Mouse (Mus musculus) layer of hippocampus, postnatal 14 days (tissue): ENCODE data around the gene Rcbtb1. TPM values are rescaled to one million over a fixed set of nuclear protein-coding genes. Genes with fewer than 3 reads are reported as not detected.
"Not testable (repeated sequence)": the region's sequence is repeated elsewhere in the genome, so short reads cannot be mapped to it uniquely, and the experiment has no call there.

Experiments used
- DNase-seq, 2 experiments: peaks; one replicate each; pipeline ENCODE4 v3.0.0; 2021 to 2022; ENCODE audit warnings: low spot score in 2 of 2, mixed read lengths in 1 of 2
- long read RNA-seq, 2 experiments: library from polyadenylated mRNA; stranded (forward); transcript quantifications; one replicate each; pipeline ENCODE4 v2.0.0; 2021
- total RNA-seq, 2 experiments: library from RNA; stranded (reverse); gene quantifications; 2 replicates each; pipeline ENCODE4 v1.2.3; 2021

Rcbtb1 gene
- 10 to 100 TPM; 31.7 to 33.5 TPM for total RNA-seq
- long read RNA-seq, experiment 1, transcript Rcbtb1-202 (12 exons, 3,903 nt), result major isoform, 14 of 23 reads
- long read RNA-seq, experiment 1, partial matches to known transcripts, result 3 of 23 reads
- long read RNA-seq, experiment 1, other reads (novel, unspliced or antisense), result 6 of 23 reads
- long read RNA-seq, experiment 2, transcript Rcbtb1-202 (12 exons, 3,903 nt), result major isoform, 19 of 32 reads
- long read RNA-seq, experiment 2, partial matches to known transcripts, result 2 of 32 reads
- long read RNA-seq, experiment 2, other reads (novel, unspliced or antisense), result 10 of 32 reads

GRCm38 (mm10) chr14:59200711-59201603 lies at the start of gene Rcbtb1:
Gene Rcbtb1 (plus strand): TSS chr14:59201209.
- peak; percentile 90 to 92 for DNase-seq

DNA sequence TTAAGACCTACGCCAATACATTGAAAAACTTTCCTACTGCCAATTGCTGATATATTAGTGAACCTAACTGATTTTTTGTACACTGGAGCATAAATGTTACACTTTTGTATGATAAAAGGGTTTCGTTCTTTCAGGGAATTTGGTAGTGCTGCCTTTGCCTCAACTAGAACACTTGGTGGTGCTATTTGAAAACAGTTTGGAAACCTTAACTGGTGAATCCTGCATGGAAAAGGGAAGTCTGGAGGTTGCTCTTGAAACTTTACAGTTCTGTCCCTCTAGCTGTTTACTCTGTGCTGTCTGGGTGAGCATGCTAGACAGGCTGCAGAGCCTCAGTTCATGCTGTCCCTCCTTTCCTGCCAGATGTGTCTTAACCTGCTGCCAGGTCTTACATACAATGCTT lies 45.4 kb upstream of the Rcbtb1 start:
- peak in 1 of 2 experiments; percentile 26 for DNase-seq

DNA sequence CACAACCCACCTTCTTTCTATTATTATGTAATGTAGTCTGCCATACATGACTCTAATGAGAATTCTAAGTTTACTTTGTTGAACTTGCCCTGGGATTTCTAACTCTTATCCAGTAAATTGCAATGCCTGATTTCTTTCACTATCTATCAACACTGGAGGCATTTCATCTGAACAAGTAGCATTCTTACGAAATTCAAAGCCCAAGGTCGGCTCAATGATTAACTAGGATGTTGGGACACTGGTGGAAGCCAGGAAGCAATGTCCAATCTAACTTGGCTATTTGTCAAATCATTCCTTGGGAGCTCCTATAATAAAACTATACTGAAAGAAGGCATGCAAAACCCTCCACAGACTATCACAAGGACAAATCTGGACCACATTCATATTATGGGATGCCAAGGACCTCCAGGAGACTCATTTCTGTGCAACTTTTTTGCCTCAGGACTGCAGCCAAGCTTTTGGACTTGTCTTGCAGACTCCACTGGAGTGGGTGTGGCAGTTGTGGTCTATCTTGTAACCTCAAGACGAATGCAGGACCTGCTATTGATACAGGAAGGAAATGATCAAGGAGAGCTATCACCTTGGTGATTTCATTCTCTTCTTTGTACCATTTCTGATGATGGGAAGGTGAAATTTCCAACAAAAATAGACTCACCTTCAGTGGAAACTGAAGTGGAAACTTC lies 43.9 kb upstream of the Rcbtb1 start:
- no peak for DNase-seq

GRCm38 (mm10) chr14:59178649-59179048 lies 22.4 kb upstream of the Rcbtb1 start, which contains the start of gene Gm5142:
Gene Gm5142 (minus strand): TSS chr14:59178749.
- no peak for DNase-seq

- no peak for DNase-seq
Observed at GRCm38 (mm10) chr14:59182732-59183131, 18.3 kb upstream of the Rcbtb1 start.

DNA sequence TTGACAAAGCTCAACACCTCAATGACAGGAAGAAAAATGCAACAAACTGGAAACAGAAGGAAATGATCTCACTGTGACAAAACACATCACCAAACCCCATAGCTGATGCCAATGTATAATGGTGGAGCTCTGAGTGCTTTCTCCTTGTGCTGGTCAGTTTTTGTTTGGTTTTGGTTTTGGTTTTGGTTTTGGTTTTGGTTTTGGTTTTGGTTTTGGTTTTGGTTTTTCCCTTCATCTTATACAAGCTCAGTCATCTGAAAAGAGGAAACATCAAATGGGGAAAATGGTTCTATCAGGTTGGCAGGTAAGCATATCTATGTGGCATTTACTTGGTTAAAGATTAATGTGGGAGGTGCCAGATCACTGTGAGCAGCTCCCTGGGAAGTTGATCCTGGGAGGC lies 15.5 kb upstream of the Rcbtb1 start:
- DNase-seq, result no peak

DNA sequence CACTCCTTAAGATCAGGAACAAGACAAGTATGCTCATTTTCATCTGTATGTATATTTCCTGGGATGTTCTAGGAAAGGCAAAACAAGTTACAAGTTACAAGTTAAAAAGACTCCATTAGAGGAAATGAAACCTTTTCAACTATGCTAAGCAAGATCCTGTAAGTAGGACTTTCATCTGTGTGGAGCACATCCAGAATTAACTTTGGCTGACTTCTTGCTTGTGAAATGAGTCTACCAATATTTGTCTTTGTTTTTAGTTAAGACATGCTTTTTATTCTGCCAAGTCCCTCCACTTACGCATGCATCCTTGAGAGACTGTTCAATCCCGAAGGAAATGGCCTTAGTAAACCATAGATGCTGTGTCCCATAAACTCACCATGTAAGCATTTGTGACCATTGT lies 14.9 kb upstream of the Rcbtb1 start:
- DNase-seq, result no peak

DNA sequence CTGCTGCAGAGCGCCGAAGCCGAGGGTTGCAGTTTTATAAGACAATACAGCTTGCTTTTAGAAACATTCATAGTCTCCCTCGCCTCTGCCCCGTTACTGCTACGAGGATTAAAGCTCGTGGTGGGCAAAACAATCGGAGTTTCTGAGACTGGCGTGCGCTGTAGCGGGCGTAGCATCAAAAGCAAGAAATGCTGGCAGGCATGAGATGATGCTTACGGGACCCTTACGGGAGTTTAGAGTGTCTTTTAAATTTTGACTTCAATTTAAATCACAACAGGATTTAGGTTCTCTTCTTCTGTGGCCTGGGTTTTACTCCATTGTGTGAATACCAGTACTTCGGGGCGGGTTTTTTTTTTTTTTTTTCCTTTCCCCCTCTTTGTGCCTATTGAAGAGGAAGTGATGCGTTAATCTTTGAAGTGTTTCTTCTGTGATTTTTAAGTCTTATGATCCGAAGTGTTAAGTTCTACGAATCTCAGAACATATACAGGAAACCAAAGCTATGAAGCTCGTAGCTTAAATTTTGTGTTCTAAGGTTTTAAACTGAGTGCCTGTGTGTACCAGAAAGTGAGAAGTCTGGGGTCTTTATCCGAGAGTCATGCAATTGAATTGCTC lies 701 bp downstream of the Rcbtb1 start:
- DNase-seq, result no peak

GRCm38 (mm10) chr14:59205461-59205860 lies 4.5 kb downstream of the Rcbtb1 start:
- no peak for DNase-seq

- no peak for DNase-seq
Observed at GRCm38 (mm10) chr14:59205976-59206583, 5.1 kb downstream of the Rcbtb1 start.

- DNase-seq, result no peak
Observed at GRCm38 (mm10) chr14:59209003-59209402, 8.0 kb downstream of the Rcbtb1 start.

- DNase-seq, result no peak
Observed at GRCm38 (mm10) chr14:59209816-59210215, 8.8 kb downstream of the Rcbtb1 start.

DNA sequence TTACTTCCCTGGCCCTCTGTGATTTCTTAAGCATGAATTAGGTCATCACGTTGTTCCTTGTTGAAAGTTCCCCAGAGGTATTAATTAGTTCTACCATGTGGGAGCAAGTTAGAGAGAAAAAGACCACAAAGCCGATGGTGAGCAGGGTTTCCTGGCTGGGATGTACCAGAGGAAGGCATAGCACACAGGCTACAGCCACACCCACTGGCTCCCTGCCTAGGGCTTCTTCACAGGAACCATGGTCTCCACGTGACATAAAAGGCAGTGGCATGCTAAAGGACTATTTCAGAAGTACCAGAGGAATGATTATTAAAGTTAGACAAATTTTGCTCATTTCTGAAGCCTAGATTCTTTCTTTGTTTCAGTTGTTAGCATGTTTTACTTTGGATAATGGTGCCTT lies 18.2 kb downstream of the Rcbtb1 start:
- no peak for DNase-seq

- DNase-seq, result no peak
Observed at GRCm38 (mm10) chr14:59226240-59226639, 25.2 kb downstream of the Rcbtb1 start.

DNA sequence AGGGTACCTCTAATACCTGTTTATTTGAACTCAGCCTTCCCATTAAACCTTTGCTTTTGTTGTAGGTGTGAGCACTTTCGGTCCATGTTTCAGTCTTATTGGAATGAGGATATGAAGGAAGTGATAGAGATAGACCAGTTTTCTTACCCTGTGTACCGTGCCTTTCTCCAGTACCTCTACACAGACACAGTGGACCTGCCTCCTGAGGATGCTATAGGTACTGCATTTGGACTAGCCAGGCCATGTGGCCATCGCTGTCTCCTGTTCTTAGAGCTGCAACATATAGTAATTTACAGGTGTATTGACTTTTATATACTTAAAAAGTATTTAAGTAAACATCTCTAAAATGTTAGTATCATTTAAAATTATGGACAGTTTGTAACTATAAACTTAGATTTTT lies 28.8 kb downstream of the Rcbtb1 start:
- DNase-seq, result no peak

DNA sequence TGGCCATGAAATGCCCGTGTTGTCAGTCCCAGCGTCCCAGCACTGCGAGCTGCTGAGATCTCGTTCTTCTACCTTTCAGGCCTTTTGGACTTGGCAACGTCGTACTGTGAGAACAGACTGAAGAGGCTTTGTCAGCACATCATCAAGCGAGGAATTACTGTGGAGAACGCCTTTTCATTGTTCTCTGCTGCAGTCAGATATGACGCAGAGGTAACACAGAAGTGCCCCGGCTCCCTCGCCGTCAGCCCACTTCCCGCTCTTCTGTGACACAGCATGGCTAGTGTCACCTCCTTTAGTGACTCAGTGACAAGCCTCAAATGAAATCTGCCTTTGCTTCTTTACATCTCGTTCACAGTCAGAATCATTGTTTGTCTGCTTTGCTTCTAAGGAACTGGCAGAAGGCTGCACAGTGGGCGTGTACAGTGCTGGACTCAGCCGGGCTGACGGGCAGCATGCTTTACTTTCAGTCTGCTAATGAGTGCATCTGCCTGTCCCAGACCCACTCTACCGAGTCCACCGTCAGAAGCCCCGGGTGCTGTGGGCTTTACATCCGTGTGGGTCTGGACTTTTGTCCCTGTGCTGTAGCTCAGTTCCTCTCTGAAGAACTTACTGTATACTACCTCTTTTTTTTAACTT lies 29.4 kb downstream of the Rcbtb1 start:
- no peak for DNase-seq

- DNase-seq, result no peak
Observed at GRCm38 (mm10) chr14:59232003-59232402, 31.0 kb downstream of the Rcbtb1 start.

DNA sequence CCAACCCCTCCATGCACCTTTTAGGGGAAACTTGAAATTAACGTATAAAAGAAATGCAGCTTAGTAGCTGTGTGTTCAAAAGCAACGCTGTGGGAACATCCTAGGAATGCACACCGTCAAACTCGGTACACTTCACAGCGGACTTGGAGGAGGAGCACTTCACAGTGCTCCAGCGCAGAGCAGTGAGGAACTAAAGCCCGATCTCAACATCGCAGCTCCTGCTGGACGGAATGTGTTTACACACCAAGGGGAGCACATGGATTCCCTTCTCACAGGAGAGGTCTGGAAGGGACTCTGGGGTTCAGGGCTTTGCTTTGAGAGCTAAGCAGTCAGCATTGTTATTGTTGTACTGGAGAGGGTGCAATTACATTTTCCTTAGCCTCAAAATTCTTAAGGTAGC lies 32.6 kb downstream of the Rcbtb1 start:
- no peak for DNase-seq

- DNase-seq, result not testable (repeated sequence)
Observed at GRCm38 (mm10) chr14:59250350-59250749, 49.3 kb downstream of the Rcbtb1 start.

DNA sequence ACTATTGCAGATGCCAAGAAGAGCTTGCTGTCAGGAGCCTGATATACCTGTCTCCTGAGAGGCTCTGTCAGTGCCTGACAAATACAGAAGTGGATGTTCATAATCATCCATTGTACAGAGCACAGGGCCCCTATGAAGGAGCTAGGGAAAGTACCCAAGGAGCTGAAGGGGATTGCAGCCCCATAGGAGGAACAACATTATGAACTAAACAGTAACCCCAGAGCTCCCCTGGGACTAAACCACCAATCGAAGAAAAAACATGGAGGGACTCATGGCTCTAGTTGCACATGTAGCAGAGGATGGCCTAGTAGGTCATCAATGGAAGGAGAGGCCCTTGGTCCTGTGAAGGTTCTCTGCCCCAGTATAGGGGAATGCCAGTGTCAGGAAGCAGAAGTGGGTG lies 54.9 kb downstream of the Rcbtb1 start:
- not testable (repeated sequence) for DNase-seq
